Mouse (Mus musculus): ENCODE results near the gene Man2b1.
"Not testable (repeated sequence)": the region's sequence is repeated elsewhere in the genome, so short reads cannot be mapped to it uniquely, and the experiment has no call there.

Man2b1 gene

GRCm38 (mm10) chr8:85074617-85075016 is 8.5 kb upstream of the Man2b1 start:
- no peak for DNase-seq

- peak in 1 of 2 experiments; percentile 65 for DNase-seq
These were observed 7.1 kb upstream of the Man2b1 start for GRCm38 (mm10) chr8:85076001-85076400.

DNA sequence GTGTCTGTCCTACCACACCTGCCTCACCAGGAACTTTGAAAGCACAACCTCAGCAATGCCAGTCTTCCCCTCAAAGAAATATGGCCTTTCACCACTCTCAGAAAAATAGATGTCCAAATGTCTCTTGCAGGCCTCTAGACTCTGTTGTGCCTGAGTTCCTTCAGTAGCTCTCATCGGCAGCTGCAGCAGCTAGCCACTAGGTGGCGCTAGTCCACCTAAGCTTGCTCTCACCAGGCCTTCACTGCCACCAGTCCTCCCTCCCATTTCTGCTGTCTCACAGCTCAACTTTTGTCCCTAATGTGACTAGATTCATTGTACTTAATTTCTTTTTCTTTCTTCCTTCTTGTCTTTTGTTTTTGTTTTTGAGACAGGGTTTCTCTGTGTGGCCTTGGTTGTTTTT is 6.1 kb upstream of the Man2b1 start:
- peak; percentile 82 to 86 for DNase-seq

- no peak for DNase-seq
These were observed 2.9 kb upstream of the Man2b1 start for GRCm38 (mm10) chr8:85080214-85080531.

GRCm38 (mm10) chr8:85080532-85081215 is 2.4 kb upstream of the Man2b1 start, which contains the start of gene Wdr83os:
Wdr83os (plus strand) TSS chr8:85080740.
- peak; percentile 61 to 75 for DNase-seq

DNA sequence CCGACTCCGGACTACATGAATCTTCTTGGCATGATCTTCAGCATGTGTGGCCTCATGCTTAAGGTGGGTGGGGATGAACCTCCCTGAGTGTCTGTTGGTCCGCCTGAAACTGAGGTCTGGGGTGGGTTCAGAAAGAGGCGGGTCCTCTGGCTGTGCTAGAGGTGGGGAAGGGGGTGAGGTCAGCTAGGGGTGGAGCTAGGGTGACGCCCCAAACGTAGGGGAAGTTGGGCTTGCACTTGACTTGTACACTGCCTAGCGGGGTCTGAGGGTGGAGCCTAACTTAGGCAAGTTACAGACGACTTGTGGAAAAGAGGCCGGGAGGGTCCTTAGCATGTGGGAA is 1.9 kb upstream of the Man2b1 start, which contains the start of gene Wdr83:
Gene Wdr83 (minus strand): TSS at position 91 of the 340 bp plus-strand sequence.
- peak; percentile 70 to 71 for DNase-seq

- DNase-seq = not testable (repeated sequence)
These were observed 901 bp upstream of the Man2b1 start for GRCm38 (mm10) chr8:85082169-85082568.

DNA sequence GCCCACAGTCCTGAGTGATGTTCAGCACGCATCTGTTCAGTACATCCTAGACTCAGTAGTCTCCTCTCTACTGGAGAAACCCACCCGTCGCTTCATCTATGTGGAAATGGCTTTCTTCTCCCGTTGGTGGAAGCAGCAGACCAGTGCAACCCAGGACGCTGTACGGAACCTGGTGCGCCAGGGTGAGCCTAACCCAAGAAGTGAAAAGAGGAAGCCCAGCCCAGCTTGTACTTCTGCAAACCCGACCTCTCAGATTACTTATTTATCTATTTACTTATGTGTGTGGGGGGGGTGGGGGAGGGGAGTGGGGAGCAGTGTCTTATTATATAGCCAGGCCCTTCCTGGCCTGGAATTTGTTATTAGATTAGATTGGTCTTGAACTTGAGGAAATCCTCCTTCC is 1.6 kb downstream of the Man2b1 start:
- DNase-seq = peak; percentile 47 to 56

DNA sequence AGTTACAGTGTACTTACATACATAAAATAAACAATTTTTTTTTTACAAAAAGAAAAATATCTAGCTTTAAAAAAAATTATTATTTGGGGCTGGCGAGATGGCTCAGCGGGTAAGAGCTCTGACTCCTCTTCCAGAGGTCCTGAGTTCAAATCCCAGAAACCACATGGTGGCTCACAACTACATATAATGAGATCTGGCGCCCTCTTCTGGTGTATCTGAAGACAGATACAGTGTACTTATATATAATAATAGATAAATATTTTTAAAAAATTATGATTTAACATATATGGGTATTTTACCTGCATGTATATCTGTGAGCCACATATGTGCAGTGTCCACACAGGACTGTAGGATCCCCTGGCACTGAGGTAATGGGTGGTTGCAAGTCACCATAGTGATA is 3.2 kb downstream of the Man2b1 start:
- DNase-seq = no peak

GRCm38 (mm10) chr8:85088771-85089170 is 5.7 kb downstream of the Man2b1 start:
- DNase-seq = no peak

DNA sequence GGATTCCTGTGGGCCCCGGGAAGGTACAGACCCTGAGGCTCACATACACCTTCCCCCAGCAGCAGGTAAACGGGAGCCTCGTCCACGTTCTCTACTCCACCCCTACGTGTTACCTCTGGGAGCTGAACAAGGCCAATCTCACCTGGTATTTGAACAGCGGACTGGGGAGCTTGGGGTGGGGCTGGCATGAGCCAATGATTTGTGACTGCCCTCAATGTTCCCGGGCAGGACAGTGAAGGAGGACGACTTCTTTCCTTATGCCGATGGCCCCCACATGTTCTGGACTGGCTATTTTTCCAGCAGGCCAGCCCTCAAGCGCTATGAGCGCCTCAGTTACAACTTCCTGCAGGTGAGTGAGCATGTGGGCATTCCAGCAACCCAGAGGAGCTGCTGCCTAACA is 7.8 kb downstream of the Man2b1 start:
- DNase-seq = no peak

DNA sequence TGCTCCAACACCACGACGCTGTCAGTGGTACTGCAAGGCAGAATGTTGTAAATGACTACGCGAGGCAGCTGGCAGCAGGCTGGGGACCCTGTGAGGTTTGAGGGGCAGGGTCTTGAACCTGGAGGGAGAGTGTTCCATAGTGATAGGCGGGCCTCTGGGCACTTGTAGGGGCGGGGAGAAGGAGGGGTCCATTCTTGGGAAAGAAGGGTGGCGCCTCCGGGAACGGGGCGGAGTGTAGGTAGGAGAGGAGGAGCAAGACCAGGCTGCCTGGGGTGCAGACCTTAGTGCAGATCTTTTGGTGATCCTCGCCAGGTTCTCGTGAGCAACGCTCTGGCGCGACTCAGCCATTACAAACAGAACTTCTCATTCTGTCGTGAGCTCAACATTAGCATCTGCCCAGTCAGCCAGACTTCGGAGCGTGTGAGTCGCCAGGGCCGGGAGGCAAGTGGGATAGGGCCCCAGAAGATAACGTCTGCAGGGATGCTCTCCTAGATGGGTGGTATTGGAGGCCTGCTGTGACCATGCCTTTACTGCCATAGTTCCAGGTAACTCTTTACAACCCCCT is 8.5 kb downstream of the Man2b1 start:
- DNase-seq = no peak

DNA sequence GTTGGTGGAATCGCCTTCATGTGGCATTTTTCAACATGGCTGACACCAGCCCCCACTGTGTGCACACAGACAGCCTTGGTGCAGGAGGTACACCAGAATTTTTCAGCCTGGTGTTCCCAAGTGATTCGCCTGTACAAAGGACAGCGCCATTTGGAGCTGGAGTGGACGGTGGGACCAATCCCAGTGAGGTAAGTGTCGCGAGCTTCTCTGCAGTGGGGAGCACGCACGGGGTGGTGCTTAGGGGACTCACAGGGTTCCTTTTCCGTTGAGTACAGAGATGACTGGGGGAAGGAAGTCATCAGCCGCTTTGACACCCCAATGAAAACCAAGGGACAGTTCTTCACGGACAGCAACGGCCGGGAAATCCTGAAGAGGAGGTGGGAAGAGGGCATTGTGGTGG is 12.0 kb downstream of the Man2b1 start:
- DNase-seq = no peak

DNA sequence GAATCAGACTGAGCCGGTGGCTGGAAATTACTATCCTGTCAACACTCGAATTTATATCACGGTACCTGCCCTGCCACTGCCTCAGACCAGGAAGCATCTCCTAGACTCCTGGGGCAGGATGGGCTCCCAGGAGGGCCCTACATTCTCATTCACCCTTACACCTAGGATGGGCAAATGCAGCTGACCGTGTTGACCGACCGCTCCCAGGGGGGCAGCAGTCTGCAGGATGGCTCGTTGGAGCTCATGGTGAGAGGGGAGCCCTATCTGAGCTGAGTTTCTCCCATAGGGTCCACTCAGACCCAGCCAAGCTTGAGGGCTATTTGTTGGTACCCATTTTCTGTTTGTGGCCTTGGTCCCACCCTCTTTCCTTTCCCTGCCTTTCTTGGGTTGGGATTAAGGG is 12.5 kb downstream of the Man2b1 start:
- DNase-seq = no peak

DNA sequence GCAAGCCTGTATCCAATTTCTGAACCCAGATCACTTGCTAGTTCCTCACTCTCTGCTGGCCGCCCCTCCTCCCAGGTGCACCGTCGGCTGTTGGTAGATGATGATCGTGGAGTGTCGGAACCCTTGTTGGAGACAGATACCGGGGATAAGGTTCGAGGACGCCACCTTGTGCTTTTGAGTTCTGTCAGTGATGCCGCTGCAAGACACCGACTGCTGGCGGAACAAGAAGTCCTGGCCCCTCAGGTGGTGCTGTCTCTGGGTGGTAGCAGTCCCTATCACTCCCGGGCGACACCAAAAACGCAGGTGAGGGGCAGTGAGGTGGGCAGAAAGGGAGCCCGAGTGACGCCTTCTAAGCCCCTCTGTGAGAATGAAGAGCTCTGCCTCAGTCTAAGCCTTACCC is 13.1 kb downstream of the Man2b1 start:
- DNase-seq = no peak

DNA sequence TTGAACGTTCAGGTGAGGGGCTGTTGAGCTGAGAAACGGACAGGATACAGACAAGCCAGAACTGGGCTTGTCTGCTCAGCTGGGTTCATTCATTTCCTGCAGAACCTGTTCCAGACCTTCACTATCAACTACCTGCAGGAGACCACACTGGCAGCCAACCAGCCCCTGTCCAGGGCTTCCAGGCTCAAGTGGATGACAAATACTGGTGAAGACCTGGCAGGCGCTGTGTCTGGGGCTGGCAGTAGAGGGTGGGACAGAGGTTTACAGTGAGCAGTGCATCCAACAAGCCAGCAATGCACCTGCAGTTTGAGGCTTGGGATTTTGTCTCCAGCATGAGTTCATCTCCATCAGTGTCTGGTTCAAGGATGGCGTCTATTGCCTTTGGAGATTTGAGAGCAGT is 13.8 kb downstream of the Man2b1 start:
- no peak for DNase-seq

GRCm38 (mm10) chr8:85100076-85100665 is 17.1 kb downstream of the Man2b1 start:
- DNase-seq = no peak

GRCm38 (mm10) chr8:85113241-85113640 is 30.2 kb downstream of the Man2b1 start:
- no peak for DNase-seq

DNA sequence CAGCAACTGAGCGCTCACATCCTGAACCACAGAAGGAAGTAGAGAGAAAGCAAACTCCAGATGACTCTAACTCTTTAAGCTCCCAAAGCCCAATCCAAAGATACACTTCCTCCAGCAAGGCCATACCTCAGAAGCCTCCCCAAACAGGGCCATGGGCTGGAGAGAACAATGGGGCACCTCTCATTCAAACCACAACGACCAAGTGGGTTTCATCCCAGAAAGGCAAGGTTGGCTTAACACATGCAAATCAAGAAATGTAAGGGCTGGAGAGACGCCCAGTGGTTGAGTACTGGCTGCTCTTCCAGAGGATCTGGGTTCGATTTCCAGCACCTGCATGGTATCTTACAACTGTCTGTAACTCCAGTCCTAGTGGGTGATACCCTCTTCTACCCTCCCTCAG is 32.4 kb downstream of the Man2b1 start:
- DNase-seq = no peak

DNA sequence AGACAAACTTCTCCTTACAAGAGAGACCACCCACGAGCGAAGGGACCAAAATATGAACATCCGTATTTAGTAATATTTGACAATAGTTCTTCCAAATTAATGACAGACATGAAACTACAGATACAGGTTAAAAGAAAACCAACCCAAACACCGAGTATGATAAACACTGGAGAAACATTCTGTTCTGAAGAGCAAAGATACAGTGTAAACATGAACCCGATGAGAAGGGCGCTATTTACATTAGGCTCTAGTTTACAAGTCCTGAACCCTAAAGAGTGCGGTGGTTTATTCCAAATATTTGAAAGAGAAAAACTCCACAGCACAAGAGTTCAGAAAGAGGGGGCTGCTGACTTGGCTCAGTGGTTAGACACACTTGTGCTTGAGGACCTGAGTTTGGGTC is 33.9 kb downstream of the Man2b1 start:
- no peak for DNase-seq

DNA sequence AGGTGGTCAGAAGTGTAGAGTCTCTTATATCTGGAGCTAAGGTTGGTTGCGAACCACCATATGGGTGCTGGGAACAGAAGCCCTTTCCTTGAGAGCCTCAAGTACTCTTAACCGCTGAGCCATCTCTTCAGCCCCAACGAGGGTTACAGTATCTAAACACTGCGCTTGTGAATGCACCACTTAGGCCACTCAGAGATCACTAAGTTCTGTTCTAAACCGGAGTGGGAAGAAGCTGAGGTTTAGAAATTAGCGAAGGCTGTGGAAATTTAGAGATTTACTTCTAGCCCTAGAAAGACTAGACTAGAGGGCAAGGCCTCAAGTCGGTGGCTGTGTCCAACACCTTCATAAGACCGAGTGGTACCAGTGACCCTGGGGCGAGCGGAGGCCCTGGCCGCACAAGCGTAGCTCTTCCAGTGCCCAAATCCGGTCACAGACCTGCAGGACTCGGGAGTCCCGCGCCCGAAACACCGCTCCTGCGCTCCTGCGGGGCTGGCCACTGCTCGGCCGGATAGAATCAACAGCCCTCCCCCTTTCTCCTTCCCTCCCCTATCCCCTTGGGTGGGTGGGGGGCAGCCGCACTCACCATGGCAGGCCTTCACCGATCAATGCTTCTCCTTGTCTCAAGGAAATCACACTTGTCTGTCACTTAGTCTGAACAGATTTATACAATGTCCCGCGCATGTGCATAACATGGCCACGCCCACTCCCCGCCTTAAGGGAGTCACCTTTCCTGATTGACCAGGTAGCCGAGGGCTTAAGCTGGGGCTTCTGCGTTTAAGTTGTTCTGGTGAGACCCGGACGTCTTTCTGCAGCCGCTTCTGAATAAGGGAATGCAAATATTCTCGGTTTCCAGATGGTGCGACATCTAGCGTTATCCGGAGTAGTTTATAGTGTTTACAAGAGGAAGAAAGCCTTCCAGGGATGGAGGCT is 36.2 kb downstream of the Man2b1 start:
- DNase-seq = peak; percentile 83 to 86

DNA sequence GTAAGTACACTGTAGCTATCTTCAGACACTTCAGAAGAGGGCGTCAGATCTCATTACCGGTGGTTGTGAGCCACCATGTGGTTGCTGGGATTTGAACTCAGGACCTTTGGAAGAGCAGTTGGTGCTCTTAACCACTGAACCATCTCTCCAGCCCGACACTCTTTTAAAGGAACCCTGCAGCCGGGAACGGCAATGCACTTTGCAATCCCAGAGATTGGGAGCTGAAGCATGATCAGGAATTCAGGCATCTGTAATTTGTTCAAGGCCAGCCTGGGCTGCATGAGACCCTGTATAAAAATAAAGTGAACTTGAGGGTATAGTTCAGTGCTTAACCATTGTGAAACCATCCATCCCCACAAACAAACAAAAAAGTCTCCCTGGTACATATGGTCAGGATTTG is 37.2 kb downstream of the Man2b1 start:
- not testable (repeated sequence) for DNase-seq

DNA sequence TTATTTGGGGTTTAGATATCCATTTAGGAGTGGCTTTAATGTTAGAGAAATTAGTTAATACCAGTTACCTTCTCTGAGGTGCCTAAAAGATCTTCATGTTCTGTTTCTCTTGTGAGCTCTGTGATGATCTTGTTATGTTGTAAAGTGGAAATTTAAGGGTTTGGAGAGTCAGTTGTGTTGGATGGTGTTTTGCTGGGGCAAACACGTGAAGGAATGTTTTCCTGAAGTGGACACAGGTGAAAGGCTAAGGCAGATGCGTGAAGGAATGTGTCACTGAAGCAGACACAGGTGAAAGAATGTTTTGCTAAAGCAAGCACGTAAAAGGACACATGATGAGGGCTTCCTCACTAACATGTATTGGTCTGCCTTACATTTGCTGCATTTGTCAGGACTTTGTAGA is 39.9 kb downstream of the Man2b1 start, which contains the start of gene Zfp791:
Gene Zfp791 (minus strand): TSS at position 101 of the 400 bp plus-strand sequence.
- no peak for DNase-seq
